Mouse (Mus musculus) intestine, postnatal 0 days (tissue): ENCODE data around the gene Rps19. TPM values are rescaled to one million over a fixed set of nuclear protein-coding genes. Genes with fewer than 3 reads are reported as not detected.

Experiments
- ATAC-seq: fragments of 200-750 bp; cut with Nextera tagmentation; 2 replicates; pipeline ENCODE4 v1.8.0; 2017; ENCODE audit warnings: mild to moderate bottlenecking, moderate TSS enrichment, moderate library complexity
- H3K27ac ChIP-seq: fragments of 300-500 bp; sonication (generic); 2 replicates; pipeline ENCODE4 v1.5.1; 2014; ENCODE audit warnings: mild to moderate bottlenecking, low read depth, low read length, moderate library complexity
- H3K27me3 ChIP-seq: fragments of 300-500 bp; sonication (generic); replicated peaks from 2 replicates; pipeline ENCODE4 v1.6.1; 2014; ENCODE audit warnings: low read length, mixed read lengths; ENCODE audit not compliant: control insufficient read depth, insufficient read depth
- H3K36me3 ChIP-seq: fragments of 300-500 bp; sonication (generic); 2 replicates; pipeline ENCODE4 v1.6.1; 2014; ENCODE audit warnings: mild to moderate bottlenecking, moderate library complexity; ENCODE audit not compliant: control insufficient read depth, insufficient read depth
- H3K4me1 ChIP-seq: fragments of 300-500 bp; sonication (generic); replicated peaks from 2 replicates; pipeline ENCODE4 v1.6.1; 2014; ENCODE audit warnings: antibody characterized with exemption, low read length, mixed read lengths; ENCODE audit not compliant: control insufficient read depth, insufficient read depth
- H3K4me2 ChIP-seq: fragments of 300-500 bp; sonication (generic); replicated peaks from 2 replicates; pipeline ENCODE4 v1.6.1; 2014; ENCODE audit warnings: low read depth, mild to moderate bottlenecking, moderate library complexity
- H3K4me3 ChIP-seq: fragments of 300-500 bp; sonication (generic); 2 replicates; pipeline ENCODE4 v1.5.1; 2014; ENCODE audit warnings: low read depth, low read length
- H3K9ac ChIP-seq: fragments of 300-500 bp; sonication (generic); 2 replicates; pipeline ENCODE4 v1.6.1; 2014; ENCODE audit warnings: mild to moderate bottlenecking, low read depth, low read length
- H3K9me3 ChIP-seq: fragments of 300-500 bp; sonication (generic); 2 replicates; pipeline ENCODE4 v1.6.1; 2016; ENCODE audit warnings: mixed run types; ENCODE audit not compliant: control insufficient read depth
- CTCF ChIP-seq: sonication (generic); IDR thresholded peaks from 2 replicates; pipeline ENCODE4 v1.5.1; 2016; ENCODE audit warnings: low read depth, mild to moderate bottlenecking, control low read depth, antibody characterized with exemption, moderate library complexity
- WGBS: fragments of 180-500 bp; shearing (Covaris S2); extraction: QIAGEN DNeasy Blood & Tissue Kit; methylation state at CpG from one replicate; pipeline ENCODE4 v1.1.7; 2014; 5-methylcytosine and 5-hydroxymethylcytosine counted together
- polyA plus RNA-seq: library from polyadenylated mRNA; unstranded; fragments of >200 nt; fragmentation: Nextera tagmentation; extraction: Ambion mirVana; gene quantifications from 2 replicates; pipeline ENCODE4 v1.2.1, GENCODE M21; 2015

The Rps19 gene
- polyA plus RNA-seq, 1 experiment from 2014 or later = 1,200 TPM

DNA sequence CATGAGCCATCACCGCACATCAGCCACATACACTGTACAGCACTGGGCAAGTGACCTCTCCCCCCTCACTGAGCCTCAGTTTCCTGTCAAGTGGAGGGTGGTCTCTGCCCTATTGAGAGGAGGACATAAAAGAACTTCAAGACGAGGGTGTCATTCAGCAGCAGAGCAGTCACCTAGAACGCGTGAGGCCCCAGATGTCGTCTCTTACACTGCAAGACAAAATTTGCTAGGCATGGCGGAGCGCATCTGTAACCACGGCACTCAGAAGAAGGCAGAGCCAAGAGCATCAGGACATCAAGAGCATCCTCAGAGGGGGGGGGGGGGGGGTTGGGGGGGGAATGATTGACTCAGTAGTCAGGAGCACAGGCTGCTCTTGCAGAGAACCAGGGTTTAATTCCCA lies 12.1 kb downstream of the Rps19 start:
- no peaks in the 10 kb centered on the region for H3K27me3 ChIP-seq
- no peak overlapping the region for H3K4me2 ChIP-seq
- no peaks in the 10 kb centered on the region; the same call in 1 of the 2 replicates for H3K36me3 ChIP-seq
- H3K9ac ChIP-seq = no peak overlapping the region
- TF ChIP-seq CTCF = no peak
- H3K9me3 ChIP-seq = no peaks in the 10 kb centered on the region
- no peak overlapping the region for H3K4me3 ChIP-seq
- H3K4me1 ChIP-seq = no peaks in the 10 kb centered on the region
- 91% methylated on average over 8 of the region's 8 CpGs for WGBS
- ATAC-seq = no peak
- H3K27ac ChIP-seq = no peak overlapping the region

DNA sequence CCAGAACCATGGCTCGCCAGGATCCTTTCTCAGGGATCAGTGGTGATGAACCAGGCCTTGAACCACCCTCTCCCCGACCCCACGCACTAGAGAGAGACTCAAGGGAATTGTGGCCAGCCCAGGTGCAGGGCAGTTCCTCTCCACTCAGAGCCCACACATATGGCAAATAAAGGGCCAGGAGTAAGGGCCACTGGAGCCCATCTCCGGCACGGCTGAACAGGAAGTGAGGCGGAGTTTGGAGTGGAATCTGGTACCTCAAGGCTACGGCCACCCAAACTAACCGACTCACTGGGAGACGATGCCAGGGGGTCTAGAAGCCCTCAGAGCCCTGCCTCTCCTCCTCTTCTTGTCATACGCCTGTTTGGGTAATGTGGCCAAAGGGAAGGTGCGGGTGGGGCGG lies 13.1 kb downstream of the Rps19 start, which contains the start of gene Cd79a:
TSS of gene Cd79a (plus strand) at position 158 of the 400 bp plus-strand sequence.
- Histone ChIP-seq H3K4me2 (no peak within 1 kb of the TSS), H3K36me3 (no peaks in the 10 kb centered on the region), H3K27me3 (no peaks in the 10 kb centered on the region), H3K4me3 (no peak within 1 kb of the TSS), H3K4me1 (no peaks in the 10 kb centered on the region), H3K9ac (no peak within 1 kb of the TSS), H3K9me3 (no peaks in the 10 kb centered on the region), H3K27ac (no peak within 1 kb of the TSS)
- ATAC-seq = no peak
- TF ChIP-seq CTCF = no peak
- 71% methylated on average over 12 of the region's 12 CpGs for WGBS

DNA sequence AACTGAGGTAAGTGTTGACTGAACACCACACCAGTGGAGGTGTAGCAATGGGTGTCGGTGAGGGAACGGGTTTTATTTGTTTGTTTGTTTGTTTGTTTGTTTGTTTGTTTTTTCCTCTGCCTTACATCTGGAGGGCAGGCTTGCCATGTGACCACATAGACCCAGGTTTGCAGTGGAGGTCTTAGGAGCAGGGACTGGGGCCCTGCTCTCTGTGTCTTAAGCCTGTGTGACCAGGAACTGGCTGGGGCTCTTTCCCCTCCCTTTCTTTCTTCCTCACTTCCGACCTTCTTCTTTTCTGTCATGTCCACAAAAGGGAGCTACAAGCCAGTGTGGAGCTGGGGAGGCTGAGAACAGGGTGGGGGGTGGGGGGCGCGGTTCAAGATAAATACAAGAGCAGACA lies 13.8 kb downstream of the Rps19 start:
- no peak overlapping the region for H3K9ac ChIP-seq
- H3K4me3 ChIP-seq = no peak overlapping the region
- WGBS = 66% methylated on average over 5 of the region's 5 CpGs
- no peak overlapping the region for H3K27ac ChIP-seq
- no peaks in the 10 kb centered on the region for H3K27me3 ChIP-seq
- TF ChIP-seq CTCF = no peak
- H3K4me1 ChIP-seq = no peaks in the 10 kb centered on the region
- H3K9me3 ChIP-seq = no peaks in the 10 kb centered on the region
- no peaks in the 10 kb centered on the region for H3K36me3 ChIP-seq
- ATAC-seq = no peak
- no peak overlapping the region for H3K4me2 ChIP-seq

DNA sequence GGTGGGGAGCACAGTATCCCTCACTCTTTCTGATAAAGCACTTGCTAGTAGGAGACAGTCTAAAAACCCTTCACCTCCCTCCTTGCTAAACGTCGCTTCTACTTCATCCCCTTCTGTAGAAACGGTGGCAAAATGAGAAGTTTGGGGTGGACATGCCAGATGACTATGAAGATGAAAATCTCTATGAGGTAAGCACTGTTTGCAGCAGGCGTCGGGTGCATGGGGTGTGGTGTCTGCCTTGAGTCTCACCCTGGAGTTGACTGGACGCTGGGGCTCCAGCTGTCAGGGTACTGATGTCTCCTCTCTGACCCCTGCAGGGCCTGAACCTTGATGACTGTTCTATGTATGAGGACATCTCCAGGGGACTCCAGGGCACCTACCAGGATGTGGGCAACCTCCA lies 16.9 kb downstream of the Rps19 start:
- no peak overlapping the region for H3K4me3 ChIP-seq
- H3K27ac ChIP-seq = no peak overlapping the region
- TF ChIP-seq CTCF = no peak
- no peak overlapping the region for H3K4me2 ChIP-seq
- ATAC-seq = no peak
- H3K9me3 ChIP-seq = no peaks in the 10 kb centered on the region
- 56% methylated on average over 6 of the region's 6 CpGs for WGBS
- H3K36me3 ChIP-seq = no peaks in the 10 kb centered on the region
- H3K4me1 ChIP-seq = no peaks in the 10 kb centered on the region
- H3K27me3 ChIP-seq = no peaks in the 10 kb centered on the region
- no peak overlapping the region for H3K9ac ChIP-seq

DNA sequence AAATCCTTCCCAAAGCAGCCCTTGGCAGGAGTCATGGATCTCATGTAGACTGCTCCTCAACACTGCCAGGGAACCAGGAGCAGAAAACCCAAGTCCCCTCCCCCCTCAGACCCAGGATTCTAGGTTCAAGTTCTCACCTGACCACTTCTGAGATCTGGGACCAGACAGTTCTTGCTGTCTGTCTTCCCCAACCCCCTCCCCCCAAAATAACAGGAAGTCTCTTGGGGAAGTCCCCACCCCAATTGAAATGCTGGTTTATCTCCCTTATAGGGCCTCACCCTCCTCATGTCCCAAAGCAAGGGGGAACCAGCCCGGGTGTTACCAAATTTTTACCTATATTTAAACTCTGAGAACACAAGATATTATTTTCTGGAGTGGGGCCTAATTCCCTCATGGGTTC lies 17.7 kb downstream of the Rps19 start:
- Histone ChIP-seq H3K9me3 (no peaks in the 10 kb centered on the region), H3K36me3 (no peaks in the 10 kb centered on the region), H3K4me2 (peak overlapping the region; percentile 75; the same call in 1 of the 2 replicates), H3K27me3 (no peaks in the 10 kb centered on the region), H3K4me1 (no peaks in the 10 kb centered on the region), H3K9ac (no peak overlapping the region), H3K4me3 (no peak overlapping the region), H3K27ac (no peak overlapping the region)
- TF ChIP-seq CTCF = no peak
- 47% methylated on average over 1 of the region's 1 CpGs for WGBS
- ATAC-seq = no peak

DNA sequence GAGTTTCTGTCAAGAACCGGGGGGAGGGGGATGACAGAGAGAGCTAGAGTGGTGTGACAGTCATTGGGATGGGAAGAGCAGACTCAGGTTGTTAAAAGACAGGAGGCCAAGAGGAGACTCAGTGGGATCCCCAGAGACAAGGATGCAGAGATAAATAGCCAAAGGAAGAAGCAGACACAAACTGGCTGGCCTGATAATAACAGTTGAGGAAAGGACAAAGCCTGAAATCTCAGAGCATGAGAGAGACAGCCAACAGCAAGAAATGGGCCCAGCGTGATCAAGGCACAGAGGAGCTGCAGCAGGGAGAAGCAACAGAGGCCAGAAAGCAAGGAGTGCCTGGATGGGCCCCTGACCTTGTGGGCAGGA lies 18.1 kb downstream of the Rps19 start:
- WGBS = 48% methylated on average over 2 of the region's 2 CpGs
- Histone ChIP-seq H3K4me3 (peak overlapping the region; percentile 53), H3K4me2 (peak overlapping the region; percentile 75), H3K36me3 (no peaks in the 10 kb centered on the region), H3K9ac (peak overlapping the region; percentile 71; the same call in 1 of the 2 replicates), H3K4me1 (no peaks in the 10 kb centered on the region), H3K9me3 (no peaks in the 10 kb centered on the region), H3K27me3 (no peaks in the 10 kb centered on the region), H3K27ac (peak overlapping the region; percentile 85)
- ATAC-seq = no peak
- TF ChIP-seq CTCF = no peak
